Mouse (Mus musculus): ENCODE measurements around the gene Piezo1. TPM values are rescaled to one million over a fixed set of nuclear protein-coding genes. Genes with fewer than 3 reads are reported as not detected.

The Piezo1 gene
- 10 to 100 TPM; 51.2 to 62.3 TPM for total RNA-seq (2023)

GRCm38 (mm10) chr8:122551265-122552051 lies at the start of gene Piezo1:
Gene Piezo1, minus strand, starts transcription at chr8:122551329.

GRCm38 (mm10) chr8:122576648-122577022 lies 25.5 kb upstream of the Piezo1 start, which contains the start of gene Aprt:
Gene Aprt, minus strand, starts transcription at chr8:122576909.

DNA sequence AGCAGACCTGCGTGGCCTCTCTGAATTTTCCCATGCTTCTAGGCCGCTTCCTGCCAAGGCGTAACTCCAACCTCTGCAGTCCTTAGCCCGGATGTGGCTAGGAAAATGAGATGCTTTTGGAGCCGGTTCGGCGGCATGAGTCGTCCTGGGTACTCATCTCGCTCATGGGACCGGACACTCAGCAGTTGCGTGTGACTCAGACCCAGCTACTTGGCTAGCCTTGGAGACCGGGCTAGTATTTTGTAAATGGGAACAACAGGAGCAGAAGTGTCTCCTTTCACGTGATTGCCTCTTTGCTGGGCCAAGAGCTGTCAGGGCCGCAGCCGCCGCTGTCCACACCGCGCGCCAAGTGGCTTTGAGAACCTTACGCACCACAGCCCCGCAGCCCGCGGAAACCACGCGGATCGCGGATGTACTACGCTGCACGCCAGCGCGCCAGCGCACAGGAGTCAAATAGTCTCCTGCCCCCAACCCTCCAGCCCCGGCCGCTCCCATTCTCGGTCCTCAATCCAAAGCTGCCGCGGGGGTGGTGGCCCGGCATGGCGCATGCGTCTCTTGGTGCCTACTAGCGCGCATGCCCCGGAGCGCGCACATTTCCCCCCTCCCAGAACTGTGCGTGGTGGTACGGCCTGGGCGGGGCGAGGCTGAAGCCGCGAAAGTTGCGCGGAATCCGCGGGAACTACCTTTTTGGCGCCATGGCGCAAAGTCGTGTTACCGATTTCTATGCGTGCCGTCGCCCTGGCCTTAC lies 16.4 kb upstream of the Piezo1 start, which contains the start of gene Cdt1:
TSS of gene Cdt1 (plus strand) at position 655 of the 748 bp plus-strand sequence.

GRCm38 (mm10) chr8:122475580-122476320 lies 75.4 kb downstream of the Piezo1 start, which contains the start of the genes Rnf166 and Ctu2:
Gene Rnf166, minus strand, starts transcription at chr8:122476064.
Gene Ctu2, plus strand, starts transcription at chr8:122476143.

DNA sequence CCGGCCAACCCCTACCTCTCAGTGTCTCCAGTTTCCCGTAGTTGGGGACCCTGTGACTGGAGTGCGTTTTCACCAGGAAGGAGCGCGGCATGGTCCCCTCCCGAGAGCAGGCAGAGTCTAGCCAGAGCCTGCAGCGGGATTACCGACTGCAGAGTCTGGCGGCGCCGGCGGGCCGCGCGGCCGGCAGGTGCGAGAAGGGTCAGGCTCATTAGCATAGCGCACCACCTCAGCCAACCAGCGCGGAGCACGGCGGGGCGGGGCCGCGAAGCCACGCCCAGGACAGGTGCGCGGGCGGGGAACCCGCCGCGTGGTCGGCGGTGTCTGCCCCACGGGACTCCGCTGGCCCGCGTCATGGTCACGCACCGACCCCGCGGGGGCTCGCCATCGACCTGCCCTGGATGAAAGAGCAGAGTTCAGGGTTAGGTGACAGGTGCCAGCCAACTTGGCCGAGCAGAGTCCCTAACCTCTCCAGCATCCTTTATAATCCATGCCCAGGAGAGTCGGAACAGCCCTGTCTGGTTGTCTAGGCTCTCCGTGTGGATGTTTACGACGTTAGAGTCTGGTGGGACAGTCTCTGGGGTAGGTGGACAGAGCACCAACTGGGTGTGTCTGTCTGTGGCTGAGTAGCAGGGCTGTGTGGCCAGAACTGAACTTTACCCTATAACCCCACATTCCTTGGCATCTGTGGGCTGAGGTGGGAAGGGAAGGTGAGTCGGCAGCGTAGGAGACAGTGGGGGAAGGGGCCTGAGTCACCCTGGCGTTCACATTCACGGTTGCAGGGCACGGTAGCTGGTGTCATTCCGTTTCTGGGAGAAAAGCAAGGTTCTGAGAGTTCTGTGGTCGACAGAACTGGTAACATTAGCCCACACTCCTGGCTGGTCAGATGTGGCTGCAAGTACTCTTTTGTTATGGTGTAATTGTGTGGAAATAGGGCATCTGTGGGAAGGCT lies 90.3 kb downstream of the Piezo1 start, which contains the start of gene Snai3:
TSS of gene Snai3 (minus strand) at position 210 of the 949 bp plus-strand sequence.

GRCm38 (mm10) chr8:122443262-122444006 lies 107.7 kb downstream of the Piezo1 start, which contains the start of gene Mvd:
Gene Mvd, minus strand, starts transcription at chr8:122443422.

GRCm38 (mm10) chr8:122432443-122433268 lies 118.5 kb downstream of the Piezo1 start, which contains the start of gene Cyba:
Gene Cyba, minus strand, starts transcription at chr8:122432930.

Other genes starting within 250 kb of the Piezo1 start
- not detected for gene Trhr2, start 190.6 kb downstream of the Piezo1 start, total RNA-seq (2023)
- 100 to 1,000 TPM; 104 to 105 TPM for gene Zc3h18, start 174.7 kb downstream of the Piezo1 start, total RNA-seq (2023)
- 1 to 10 TPM in 1 of 2 experiments, under 1 TPM in 1; 0.81 to 1.4 TPM for gene Il17c, start 129.3 kb downstream of the Piezo1 start, total RNA-seq (2023)
- gene Cyba, start 118.4 kb downstream of the Piezo1 start, total RNA-seq (2023): 100 to 1,000 TPM; 297 to 328 TPM
- 1 to 10 TPM; 7.6 to 8.2 TPM for gene Mvd, start 107.9 kb downstream of the Piezo1 start, total RNA-seq (2023)
- gene Snai3, start 90.6 kb downstream of the Piezo1 start, total RNA-seq (2023): 1 to 10 TPM in 1 of 2 experiments, under 1 TPM in 1; 0.87 to 2.5 TPM
- gene Rnf166, start 75.3 kb downstream of the Piezo1 start, total RNA-seq (2023): 10 to 100 TPM; 40.6 to 41.7 TPM
- 10 to 100 TPM; 66.0 to 71.3 TPM for gene Ctu2, start 75.2 kb downstream of the Piezo1 start, total RNA-seq (2023)
- 100 to 1,000 TPM; 117 to 146 TPM for gene Cdt1, start 16.7 kb upstream of the Piezo1 start, total RNA-seq (2023)
- 10 to 100 TPM; 77.0 to 79.4 TPM for gene Aprt, start 25.6 kb upstream of the Piezo1 start, total RNA-seq (2023)
- gene Galns, start 60.1 kb upstream of the Piezo1 start, total RNA-seq (2023): 10 to 100 TPM; 25.3 to 35.9 TPM
- gene Trappc2l, start 60.3 kb upstream of the Piezo1 start, total RNA-seq (2023): 10 to 100 TPM; 48.5 to 58.9 TPM
- gene Pabpn1l, start 71.4 kb upstream of the Piezo1 start, total RNA-seq (2023): under 1 TPM in 1 of 2 experiments, not detected in 1; 0.64 TPM
- gene Cbfa2t3, start 147.8 kb upstream of the Piezo1 start, total RNA-seq (2023): 10 to 100 TPM; 55.4 to 70.3 TPM
- 10 to 100 TPM; 15.6 to 21.9 TPM for gene Acsf3, start 224.2 kb upstream of the Piezo1 start, total RNA-seq (2023)